Mouse (Mus musculus): ENCODE data around the gene Gm20736.
"Not testable (repeated sequence)": the region's sequence is repeated elsewhere in the genome, so short reads cannot be mapped to it uniquely, and the experiment has no call there.

Gene Gm20736

GRCm38 (mm10) chrY:65377390-65377789, at the start of gene Gm20736:
TSS of gene Gm20736 (plus strand) at chrY:65377690.
- not testable (repeated sequence) for DNase-seq

All from kidney, postnatal 25 days (tissue).